Mouse (Mus musculus) liver, embryonic 14.5 days (tissue): Measurements from ENCODE around the gene Mest.

ENCODE experiments used
- CTCF ChIP-seq: IDR thresholded peaks from 2 replicates; pipeline ENCODE4 v1.5.1; 2016; ENCODE audit warnings: antibody characterized with exemption, low read depth, control low read depth
- EP300 ChIP-seq: IDR thresholded peaks from 2 replicates; pipeline ENCODE4 v1.6.1; 2016; ENCODE audit warnings: antibody characterized with exemption, low read depth

GRCm38 (mm10) chr6:30749042-30749689 lies 25.8 kb downstream of the Mest start:
- no peak for TF ChIP-seq CTCF
- TF ChIP-seq EP300: no peak
